Mouse (Mus musculus) frontal cortex, adult (tissue): ENCODE data around the gene Egfl7.

Experiments
- ATAC-seq: cut with Nextera tagmentation; 2 replicates; pipeline ENCODE4 v1.9.2; 2017; ENCODE audit warnings: mild to moderate bottlenecking, moderate library complexity, mixed read lengths; ENCODE audit not compliant: low TSS enrichment

Gene Egfl7

GRCm38 (mm10) chr2:26593211-26594021 is 13.6 kb downstream of the Egfl7 start:
- no peak for ATAC-seq

DNA sequence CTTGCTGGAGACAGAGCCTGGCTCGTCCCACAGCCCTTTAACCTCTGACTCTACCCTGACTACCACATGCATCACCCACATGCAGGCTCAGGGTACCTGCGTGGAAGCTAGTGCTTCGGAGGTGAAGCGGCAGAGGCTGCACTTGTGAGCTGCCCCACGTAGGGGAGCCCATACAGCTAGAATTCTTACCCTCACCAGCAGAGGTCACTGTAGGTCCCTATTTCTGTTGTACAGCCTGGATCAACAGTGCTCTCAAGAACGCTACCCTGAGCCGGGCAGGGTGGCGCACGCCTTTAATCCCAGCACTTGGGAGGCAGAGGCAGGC is 14.2 kb downstream of the Egfl7 start:
- ATAC-seq: no peak

DNA sequence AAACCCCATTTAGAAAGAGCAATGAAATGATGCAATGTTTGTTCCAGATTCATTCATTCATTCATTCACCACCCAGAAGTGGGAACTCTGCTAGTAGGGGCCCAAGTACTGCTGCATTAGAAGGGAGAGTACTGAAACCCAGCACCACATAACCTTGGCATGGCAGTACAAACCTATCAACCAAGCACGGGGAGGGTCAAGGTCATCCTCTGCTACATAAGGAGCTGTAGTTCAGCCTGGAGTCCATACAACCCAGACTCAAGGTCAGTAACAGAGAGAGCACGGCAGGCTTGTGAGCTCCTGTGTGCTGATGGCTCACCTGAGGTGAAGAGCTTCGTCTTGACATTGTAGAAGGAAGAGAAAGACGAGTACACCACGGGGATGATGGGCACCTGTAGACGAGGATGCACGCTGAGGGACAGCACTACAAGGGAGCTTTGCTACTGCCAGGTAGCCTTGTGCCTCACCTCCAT is 14.7 kb downstream of the Egfl7 start:
- ATAC-seq: no peak

GRCm38 (mm10) chr2:26594934-26595724 is 15.3 kb downstream of the Egfl7 start:
- no peak for ATAC-seq

GRCm38 (mm10) chr2:26595725-26596435 is 16.1 kb downstream of the Egfl7 start:
- no peak for ATAC-seq

DNA sequence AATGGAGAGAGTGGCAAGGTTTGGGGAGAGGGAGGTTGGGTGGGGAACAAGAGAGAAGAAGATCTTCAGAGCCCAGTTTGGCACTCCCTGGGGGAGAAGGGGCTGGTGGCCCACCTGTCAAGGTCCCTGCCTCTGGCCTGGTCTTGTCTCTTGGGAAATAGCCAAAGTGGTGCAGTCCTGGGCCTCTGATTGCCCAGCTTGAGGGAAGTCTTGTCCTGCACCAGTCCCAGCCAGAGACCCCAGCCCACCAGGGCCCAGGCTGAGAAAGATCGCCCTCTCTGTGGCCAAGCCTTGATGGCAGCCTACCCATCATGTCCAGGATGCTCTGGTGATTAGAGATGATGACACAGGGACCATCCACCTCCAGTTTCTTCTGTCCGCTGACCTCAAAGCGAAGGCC is 17.1 kb downstream of the Egfl7 start:
- no peak for ATAC-seq

- no peak for ATAC-seq
These were observed 18.0 kb downstream of the Egfl7 start for GRCm38 (mm10) chr2:26597810-26598209.

GRCm38 (mm10) chr2:26598462-26598861 is 18.6 kb downstream of the Egfl7 start:
- no peak for ATAC-seq

- ATAC-seq: no peak
These were observed 20.2 kb downstream of the Egfl7 start for GRCm38 (mm10) chr2:26599965-26600364.

GRCm38 (mm10) chr2:26600664-26601063 is 20.9 kb downstream of the Egfl7 start:
- no peak for ATAC-seq

DNA sequence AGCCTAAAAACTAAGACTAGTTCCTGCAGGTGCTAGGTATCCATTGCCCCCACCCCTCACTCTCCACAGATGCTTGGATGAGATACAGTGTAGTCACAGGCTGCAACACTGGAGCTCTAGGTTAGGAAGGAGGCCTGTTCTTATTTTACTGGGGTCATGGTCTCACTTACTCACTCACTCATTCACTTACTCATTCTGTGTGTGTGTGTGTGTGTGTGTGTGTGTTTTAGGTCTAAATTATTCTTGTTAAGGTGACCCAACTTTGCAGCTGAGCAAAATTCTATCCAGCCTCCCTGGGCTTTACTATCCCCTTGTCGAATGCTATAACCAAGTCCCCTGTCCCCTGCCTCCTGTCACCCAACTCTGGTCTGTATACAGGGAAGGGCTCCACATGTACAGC is 21.8 kb downstream of the Egfl7 start:
- no peak for ATAC-seq

GRCm38 (mm10) chr2:26602631-26603030 is 22.8 kb downstream of the Egfl7 start:
- no peak for ATAC-seq

GRCm38 (mm10) chr2:26603159-26603558 is 23.3 kb downstream of the Egfl7 start:
- ATAC-seq: no peak

DNA sequence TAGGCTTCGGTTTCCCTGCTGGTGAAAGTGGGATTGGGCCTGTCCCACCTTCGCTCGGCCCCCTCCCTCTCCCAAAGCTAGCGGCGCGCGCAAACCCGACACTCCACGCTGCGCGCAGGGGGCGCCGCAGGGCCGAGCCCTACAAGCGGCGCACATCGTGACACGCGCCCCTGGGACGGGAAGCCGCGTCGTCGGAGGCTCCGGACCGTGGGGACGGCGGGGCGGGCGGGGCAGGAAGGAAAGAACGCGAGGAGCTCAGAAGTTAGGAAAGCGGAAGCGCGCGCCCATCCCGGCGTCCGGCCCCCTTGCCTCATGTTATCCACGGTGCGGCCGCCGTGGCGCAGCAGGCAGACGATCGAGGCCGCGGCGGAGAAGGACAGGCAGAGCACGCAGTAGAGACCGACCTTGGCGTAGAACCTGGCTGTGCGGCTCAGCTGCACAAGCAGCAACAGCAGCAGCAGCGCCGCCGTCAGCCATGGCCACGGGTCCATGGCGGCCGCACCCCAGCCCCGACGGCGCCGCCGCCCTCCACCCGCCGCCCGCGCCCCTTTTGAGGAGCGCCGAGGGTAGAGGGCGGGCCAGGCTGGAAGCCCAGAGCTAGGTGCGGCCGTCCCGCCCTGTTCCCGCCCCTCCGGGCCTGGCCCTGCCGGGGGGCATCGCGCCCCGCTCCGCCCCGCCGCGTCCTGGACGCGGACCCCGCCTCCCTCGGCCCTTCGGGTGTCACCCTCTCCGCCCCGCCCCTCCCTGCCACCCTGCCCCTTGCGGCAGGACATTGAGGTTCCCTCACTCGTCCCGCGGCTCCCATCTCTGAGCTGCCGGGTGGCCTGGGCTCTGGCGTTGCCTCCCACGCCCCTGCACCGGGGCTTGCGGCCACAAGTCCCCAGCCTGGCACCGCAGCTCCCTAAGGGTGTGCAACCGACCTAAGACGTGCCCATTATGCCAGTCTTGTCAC is 24.2 kb downstream of the Egfl7 start, which contains the start of gene Agpat2:
TSS of gene Agpat2 (minus strand) at position 698 of the 952 bp plus-strand sequence.
- ATAC-seq: no peak

DNA sequence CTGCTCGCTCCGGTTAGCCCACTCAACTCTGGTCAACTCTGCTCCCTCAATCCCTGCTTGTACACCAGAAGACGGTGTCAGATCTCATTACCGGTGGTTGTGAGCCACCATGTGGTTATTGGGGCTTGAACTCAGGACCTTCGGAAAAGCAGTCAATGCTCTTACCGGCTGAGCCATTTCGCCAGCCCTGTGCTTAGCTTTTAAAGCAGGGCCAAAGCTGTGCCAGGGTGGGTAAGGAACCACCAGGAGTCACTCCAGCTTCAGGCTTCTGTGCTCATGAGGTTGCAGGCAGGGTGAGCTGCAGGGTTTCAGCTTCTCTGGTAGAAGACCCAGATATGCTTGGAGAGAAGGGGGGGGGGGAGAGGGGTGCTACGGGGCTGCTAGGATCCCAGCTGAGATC is 25.5 kb downstream of the Egfl7 start:
- no peak for ATAC-seq

DNA sequence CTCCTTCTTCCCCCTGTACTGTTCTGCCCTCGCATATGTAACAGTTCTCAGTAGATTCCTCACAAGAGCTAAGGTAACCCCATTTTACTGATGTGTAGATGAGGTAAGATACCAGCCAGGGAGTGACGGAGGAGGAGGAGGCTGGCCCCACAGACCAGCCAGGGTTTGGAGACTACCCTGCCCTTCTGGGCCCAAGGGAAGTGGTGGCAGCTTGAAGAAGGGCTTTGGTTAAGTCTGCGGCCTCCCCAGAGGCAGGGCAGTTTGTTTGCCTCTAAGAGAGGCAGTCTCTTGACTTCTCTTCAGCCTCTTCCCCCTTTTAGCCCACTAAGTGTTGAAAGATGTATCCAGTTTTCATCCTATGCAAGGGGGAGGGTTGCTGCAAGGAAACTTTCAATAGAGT is 26.8 kb downstream of the Egfl7 start:
- no peak for ATAC-seq

DNA sequence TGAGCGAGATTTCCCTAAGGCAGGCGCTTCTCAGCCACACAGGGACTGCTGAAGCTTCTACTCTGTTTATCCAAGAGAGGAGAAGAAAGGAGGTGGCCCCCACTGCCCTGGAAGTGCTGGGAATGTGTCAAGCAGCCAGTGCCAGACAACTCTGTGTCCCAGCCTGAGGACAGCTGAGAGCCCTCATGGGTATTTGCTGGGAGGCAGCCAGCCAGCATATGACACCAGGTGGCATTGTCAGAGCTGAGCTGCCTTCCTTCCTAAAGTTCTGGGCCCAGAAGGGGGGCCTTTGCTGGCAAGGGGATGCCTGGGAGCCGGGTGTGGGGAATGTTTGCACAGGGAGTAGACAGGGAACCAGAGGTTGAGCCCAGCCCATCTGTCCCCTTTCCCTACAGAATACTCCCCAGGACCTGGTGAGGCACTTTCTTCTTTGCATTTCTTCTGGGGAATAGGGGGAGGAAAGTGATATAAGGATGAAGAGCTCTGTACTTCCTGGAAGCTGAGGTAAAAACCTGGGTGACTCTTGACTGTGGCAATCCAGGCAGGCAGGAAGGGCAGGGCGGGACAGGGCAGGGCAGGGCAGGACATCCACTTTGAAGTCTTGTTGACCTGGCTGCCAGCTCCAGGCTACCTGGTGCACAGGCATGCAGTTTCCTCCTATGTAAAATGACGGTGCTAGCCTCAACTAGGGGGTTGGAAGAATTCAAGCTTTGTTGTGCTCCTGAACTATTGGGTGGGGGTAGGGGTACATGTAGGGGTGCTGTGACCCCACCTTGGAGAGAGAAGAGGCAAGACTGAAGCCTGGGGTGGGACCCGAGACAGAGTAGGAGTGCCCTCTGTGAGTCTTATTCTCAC is 27.5 kb downstream of the Egfl7 start:
- no peak for ATAC-seq

DNA sequence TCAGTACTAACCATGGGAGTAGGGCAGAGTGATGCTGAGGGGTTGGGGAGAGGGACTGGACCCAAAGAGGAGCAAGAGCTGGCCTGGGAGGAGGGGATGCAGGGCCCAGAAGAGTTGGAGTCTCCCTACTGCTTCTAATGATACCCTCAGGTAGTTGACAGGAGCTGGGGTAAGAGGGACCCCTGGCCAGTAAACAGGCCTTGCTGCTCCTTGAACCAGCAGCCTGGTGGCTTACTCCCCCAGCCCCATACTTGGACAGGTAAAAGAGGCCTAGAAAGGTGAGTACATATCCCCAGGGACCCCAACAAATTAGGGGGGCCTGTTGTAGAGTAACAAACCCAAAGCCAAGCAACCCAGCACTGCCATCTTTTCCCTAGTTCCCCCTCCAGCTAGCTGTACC is 29.0 kb downstream of the Egfl7 start:
- ATAC-seq: no peak

DNA sequence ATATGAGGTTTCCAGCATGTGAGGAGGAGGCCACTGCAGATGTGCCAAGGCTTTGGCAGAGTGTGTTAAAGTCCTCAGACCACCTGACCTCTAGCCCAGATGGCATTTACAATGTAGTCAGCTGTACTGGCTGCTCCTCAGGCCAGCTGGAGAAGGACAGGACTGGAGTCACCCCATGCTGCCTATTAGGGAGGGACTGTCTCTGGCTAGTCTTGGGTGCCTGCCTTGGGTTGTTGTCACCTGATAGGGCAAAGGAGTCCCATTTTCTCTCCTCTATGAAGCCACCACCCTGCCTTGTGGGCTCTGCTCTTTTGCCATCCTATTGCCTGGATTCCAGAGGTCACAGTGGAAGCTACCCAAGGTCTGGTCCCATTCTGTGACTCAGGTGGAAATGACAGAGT is 29.4 kb downstream of the Egfl7 start:
- no peak for ATAC-seq

- ATAC-seq: no peak
These were observed 30.7 kb downstream of the Egfl7 start for GRCm38 (mm10) chr2:26610526-26610925.
